Mouse (Mus musculus) kidney, embryonic 16.5 days (tissue): ENCODE data around the gene Dph1. TPM values are rescaled to one million over a fixed set of nuclear protein-coding genes. Genes with fewer than 3 reads are reported as not detected.
A peak's percentile ranks its signal among the peaks of the same experiment; 100 is the strongest.

Experiments used
- ATAC-seq: fragments of 200-750 bp; cut with Nextera tagmentation; 2 replicates; pipeline ENCODE4 v1.8.0; 2017; ENCODE audit warnings: moderate TSS enrichment; ENCODE audit not compliant: low FRiP score, low TSS enrichment
- H3K27ac ChIP-seq: fragments of 300-500 bp; sonication (generic); 2 replicates; pipeline ENCODE4 v1.5.1; 2014; ENCODE audit warnings: low read length
- H3K27me3 ChIP-seq: fragments of 300-500 bp; sonication (generic); 2 replicates; pipeline ENCODE4 v1.6.1; 2014; ENCODE audit warnings: low read length, control low read depth, mixed read lengths; ENCODE audit not compliant: insufficient read depth
- H3K36me3 ChIP-seq: fragments of 300-500 bp; sonication (generic); 2 replicates; pipeline ENCODE4 v1.6.1; 2014; ENCODE audit warnings: low read length, control low read depth, mixed read lengths; ENCODE audit not compliant: insufficient read depth
- H3K4me1 ChIP-seq: fragments of 300-500 bp; sonication (generic); 2 replicates; pipeline ENCODE4 v1.6.1; 2014; ENCODE audit warnings: low read length, control low read depth, mixed read lengths; ENCODE audit not compliant: insufficient read depth
- H3K4me2 ChIP-seq: fragments of 300-500 bp; sonication (generic); replicated peaks from 2 replicates; pipeline ENCODE4 v1.6.1; 2014; ENCODE audit warnings: low read depth, low read length
- H3K4me3 ChIP-seq: fragments of 300-500 bp; sonication (generic); 2 replicates; pipeline ENCODE4 v1.5.1; 2014; ENCODE audit warnings: mild to moderate bottlenecking, low read length
- H3K9ac ChIP-seq: fragments of 300-500 bp; sonication (generic); replicated peaks from 2 replicates; pipeline ENCODE4 v1.6.1; 2014; ENCODE audit warnings: low read length
- H3K9me3 ChIP-seq: fragments of 300-500 bp; sonication (generic); 2 replicates; pipeline ENCODE4 v1.6.1; 2016; ENCODE audit warnings: low read length, control low read depth
- WGBS: fragments of 180-500 bp; shearing (Covaris S2); extraction: QIAGEN DNeasy Blood & Tissue Kit; methylation state at CpG from one replicate; pipeline ENCODE4 v1.1.7; 2014; 5-methylcytosine and 5-hydroxymethylcytosine counted together
- polyA plus RNA-seq: library from polyadenylated mRNA; unstranded; fragments of >200 nt; fragmentation: Nextera tagmentation; extraction: Ambion mirVana; gene quantifications from 2 replicates; pipeline ENCODE4 v1.2.1, GENCODE M21; 2015

Dph1 gene
- polyA plus RNA-seq, 1 experiment from 2014 or later = 28.4 TPM

DNA sequence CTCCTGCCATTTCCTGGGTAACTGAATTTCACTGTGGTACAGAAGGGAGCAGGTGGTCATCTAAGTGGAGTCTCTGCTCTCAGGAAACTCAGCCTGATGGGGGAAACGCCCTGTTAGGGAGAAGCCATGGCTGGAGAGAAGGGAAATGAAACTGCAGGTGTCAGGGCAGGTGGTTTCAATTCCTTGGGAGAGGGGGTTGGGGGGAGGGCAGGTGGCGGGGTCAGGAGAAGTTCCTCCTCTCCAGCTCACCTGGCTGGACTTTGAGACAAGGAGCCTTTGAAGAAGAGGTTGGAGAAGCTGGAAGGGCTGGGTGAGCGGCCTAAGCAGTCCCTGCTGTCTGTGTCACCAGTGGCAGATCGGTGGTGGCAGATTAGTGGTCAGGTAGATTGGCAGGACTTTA is 15.3 kb upstream of the Dph1 start:
- Histone ChIP-seq H3K4me1 (peaks cover 17% of the 10 kb centered on the region), H3K4me3 (no peak overlapping the region), H3K36me3 (no peaks in the 10 kb centered on the region), H3K4me2 (no peak overlapping the region), H3K27ac (no peak overlapping the region), H3K9ac (no peak overlapping the region), H3K9me3 (no peaks in the 10 kb centered on the region), H3K27me3 (no peaks in the 10 kb centered on the region)
- WGBS = 71% methylated on average over 4 of the region's 4 CpGs
- no peak for ATAC-seq

DNA sequence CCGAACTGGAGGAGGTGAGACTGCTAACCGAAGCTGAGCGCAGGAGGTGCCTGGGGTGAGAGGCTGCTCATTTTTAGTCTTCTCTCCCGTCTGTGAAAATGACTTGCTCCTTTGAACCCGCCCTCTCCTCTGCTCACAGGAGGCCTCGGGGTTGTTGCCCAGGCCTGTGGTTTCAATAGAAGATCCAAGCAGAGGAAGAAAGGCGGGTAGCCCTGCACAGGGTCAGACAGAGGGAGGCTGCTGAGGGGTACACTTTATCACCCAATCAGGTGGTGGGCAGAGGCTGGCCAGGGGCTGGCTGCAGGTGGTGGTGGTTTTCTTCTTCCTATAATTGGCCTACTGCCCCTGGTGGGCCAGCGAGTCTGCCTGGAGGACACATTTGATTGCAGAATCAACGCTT is 13.4 kb upstream of the Dph1 start:
- H3K9me3 ChIP-seq = no peaks in the 10 kb centered on the region
- no peak for ATAC-seq
- H3K36me3 ChIP-seq = no peaks in the 10 kb centered on the region
- no peak overlapping the region for H3K4me3 ChIP-seq
- 0 out of 2 replicates have a peak, but pooled peaks cover 3% of the 10 kb centered on the region for H3K27me3 ChIP-seq
- WGBS = 44% methylated on average over 9 of the region's 9 CpGs
- no peak overlapping the region for H3K4me2 ChIP-seq
- H3K27ac ChIP-seq = no peak overlapping the region
- H3K4me1 ChIP-seq = peaks cover 18% of the 10 kb centered on the region
- 0 out of 2 replicates have a peak overlapping the region, but pooled peaks have one; percentile 31 for H3K9ac ChIP-seq

DNA sequence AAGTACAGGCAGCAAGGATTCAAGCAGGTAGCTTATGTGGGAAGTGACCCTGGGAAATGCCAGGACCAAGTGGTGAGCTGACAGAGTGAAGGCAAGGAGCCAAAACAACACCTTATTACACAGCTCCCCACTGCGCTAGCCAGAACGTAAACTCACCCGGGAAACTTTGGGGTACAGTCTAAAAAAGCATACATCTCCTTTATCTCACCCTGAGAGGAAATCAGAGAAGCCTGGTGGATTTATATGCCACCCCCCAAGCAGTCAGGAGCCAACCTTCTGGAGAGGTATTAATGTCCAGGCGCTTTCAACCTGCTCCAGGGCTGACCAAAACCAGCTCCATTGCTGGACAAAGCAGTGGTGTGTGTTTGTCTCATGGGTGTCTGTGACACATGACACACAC is 12.9 kb upstream of the Dph1 start:
- H3K27ac ChIP-seq = no peak overlapping the region
- H3K4me1 ChIP-seq = peaks cover 18% of the 10 kb centered on the region
- no peak overlapping the region for H3K4me3 ChIP-seq
- H3K9ac ChIP-seq = no peak overlapping the region
- H3K27me3 ChIP-seq = 0 out of 2 replicates have a peak, but pooled peaks cover 3% of the 10 kb centered on the region
- WGBS = 79% methylated on average over 4 of the region's 4 CpGs
- H3K36me3 ChIP-seq = no peaks in the 10 kb centered on the region
- no peak for ATAC-seq
- no peak overlapping the region for H3K4me2 ChIP-seq
- H3K9me3 ChIP-seq = no peaks in the 10 kb centered on the region

DNA sequence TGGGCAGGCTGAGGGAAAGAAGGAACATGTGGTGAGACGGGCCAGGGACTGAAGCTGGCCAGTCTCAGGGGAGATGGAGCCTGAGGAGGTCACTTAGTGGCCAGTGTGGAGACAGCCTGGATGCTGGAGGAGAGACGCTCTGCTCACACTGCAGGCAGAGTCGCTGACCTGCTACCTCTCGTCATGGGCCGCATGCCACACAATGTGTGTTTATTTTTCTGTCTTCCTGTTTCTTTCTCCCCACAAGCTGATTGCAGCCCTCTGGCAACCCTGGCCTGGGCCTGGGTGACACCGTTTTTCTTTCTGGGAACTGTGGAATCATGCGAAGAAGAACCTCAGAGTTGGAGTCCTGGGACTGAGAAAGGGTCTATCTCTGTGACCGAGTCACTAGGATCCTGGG is 10.7 kb upstream of the Dph1 start:
- H3K4me2 ChIP-seq = no peak overlapping the region
- 42% methylated on average over 8 of the region's 8 CpGs for WGBS
- H3K4me1 ChIP-seq = peaks cover 18% of the 10 kb centered on the region
- H3K36me3 ChIP-seq = no peaks in the 10 kb centered on the region
- no peaks in the 10 kb centered on the region for H3K9me3 ChIP-seq
- H3K4me3 ChIP-seq = no peak overlapping the region
- no peak for ATAC-seq
- H3K27me3 ChIP-seq = peaks cover 17% of the 10 kb centered on the region; the same call in 1 of the 2 replicates
- H3K27ac ChIP-seq = no peak overlapping the region
- H3K9ac ChIP-seq = no peak overlapping the region

DNA sequence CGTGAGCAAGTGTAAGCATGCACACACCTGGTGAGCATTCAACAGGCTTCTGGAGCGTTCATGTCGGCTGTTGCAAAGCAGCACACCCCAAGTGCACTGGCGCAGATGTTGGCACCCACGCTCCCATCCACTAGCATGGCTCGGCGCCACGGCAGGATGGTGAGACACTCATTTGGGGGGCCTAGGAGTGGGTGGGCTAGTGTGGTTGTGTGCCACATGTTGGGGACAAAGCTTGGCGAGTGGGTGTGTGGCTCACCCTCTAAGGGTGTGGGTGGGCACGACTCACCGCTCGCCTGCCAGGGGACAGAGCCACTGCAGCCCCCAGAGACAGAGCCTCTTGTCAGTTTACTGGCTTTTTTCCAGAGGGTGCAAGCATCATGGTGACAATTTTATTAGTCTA is 9.9 kb upstream of the Dph1 start:
- H3K9me3 ChIP-seq = no peaks in the 10 kb centered on the region
- no peaks in the 10 kb centered on the region for H3K36me3 ChIP-seq
- H3K4me3 ChIP-seq = no peak overlapping the region
- 86% methylated on average over 12 of the region's 12 CpGs for WGBS
- no peak overlapping the region for H3K27ac ChIP-seq
- ATAC-seq = no peak
- no peak overlapping the region for H3K4me2 ChIP-seq
- H3K9ac ChIP-seq = no peak overlapping the region
- peaks cover 25% of the 10 kb centered on the region for H3K27me3 ChIP-seq
- peaks cover 18% of the 10 kb centered on the region for H3K4me1 ChIP-seq

DNA sequence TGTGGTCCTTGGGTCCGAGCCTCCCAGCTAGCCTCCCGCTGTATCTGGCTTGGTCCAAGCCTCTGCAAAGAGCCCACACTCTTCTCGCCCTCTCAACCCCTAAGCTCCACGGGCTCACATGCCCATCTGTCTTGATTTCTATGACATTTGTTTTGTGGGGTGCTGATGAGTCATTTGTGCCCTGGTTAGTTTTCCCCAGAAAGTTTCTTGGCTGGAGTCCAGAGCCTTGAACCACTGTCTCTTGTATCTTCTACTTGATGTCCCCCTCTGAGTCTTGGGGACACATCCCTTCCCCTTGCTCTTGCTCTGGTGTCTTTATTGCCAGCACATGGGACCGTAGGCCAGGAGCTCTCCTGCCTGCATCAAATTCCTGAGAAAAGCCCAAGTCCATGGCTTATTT is 8.9 kb upstream of the Dph1 start:
- Histone ChIP-seq H3K4me2 (no peak overlapping the region), H3K27ac (no peak overlapping the region), H3K27me3 (peaks cover 35% of the 10 kb centered on the region), H3K9ac (no peak overlapping the region), H3K9me3 (no peaks in the 10 kb centered on the region), H3K4me3 (no peak overlapping the region), H3K36me3 (no peaks in the 10 kb centered on the region), H3K4me1 (peaks cover 23% of the 10 kb centered on the region)
- no peak for ATAC-seq
- 75% methylated on average over 5 of the region's 5 CpGs for WGBS

DNA sequence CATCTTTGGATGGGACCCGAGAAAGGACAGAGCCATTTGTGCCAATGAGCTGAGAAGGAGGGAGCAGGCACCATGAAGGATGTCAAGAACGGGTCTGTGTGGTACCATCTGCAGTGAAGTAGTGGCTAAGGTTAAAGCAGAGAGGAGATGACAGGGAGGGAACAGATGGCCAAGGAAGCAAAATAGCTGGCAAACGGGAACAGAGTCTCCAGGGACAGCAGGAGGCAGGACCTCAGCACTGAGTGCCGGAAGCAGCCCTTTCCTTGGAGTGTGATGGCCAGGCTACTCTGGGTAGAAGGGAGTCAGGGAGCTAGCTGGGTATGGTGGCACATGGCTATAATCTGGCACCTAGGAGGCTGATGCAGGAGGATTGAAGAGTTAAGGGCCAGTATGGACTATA is 7.8 kb upstream of the Dph1 start:
- Histone ChIP-seq H3K9me3 (no peaks in the 10 kb centered on the region), H3K4me1 (peaks cover 30% of the 10 kb centered on the region), H3K4me2 (no peak overlapping the region), H3K27me3 (peaks cover 46% of the 10 kb centered on the region), H3K9ac (no peak overlapping the region), H3K36me3 (no peaks in the 10 kb centered on the region), H3K4me3 (no peak overlapping the region), H3K27ac (no peak overlapping the region)
- 64% methylated on average over 4 of the region's 4 CpGs for whole genome bisulfite sequencing
- ATAC-seq = no peak

DNA sequence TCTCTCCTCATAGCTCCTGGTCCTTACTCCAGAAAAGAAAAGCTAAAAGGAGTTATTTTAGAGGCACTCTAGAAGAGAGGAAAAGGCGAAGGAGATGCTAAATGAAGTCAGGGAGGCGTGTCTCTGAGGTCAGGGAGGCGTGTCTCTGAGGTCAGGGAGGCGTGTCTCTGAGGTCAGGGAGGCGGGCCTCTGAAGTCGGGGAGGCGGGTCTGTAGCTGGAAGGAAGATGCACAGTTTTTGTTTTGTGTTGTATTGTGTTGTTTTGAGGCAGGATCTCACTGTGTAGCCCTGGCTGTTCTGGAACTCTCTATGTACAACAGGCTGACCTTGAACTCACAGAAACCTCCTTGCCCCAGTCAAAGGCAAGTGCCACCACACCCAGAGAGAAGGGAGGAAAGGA is 6.9 kb upstream of the Dph1 start:
- Histone ChIP-seq H3K4me2 (no peak overlapping the region), H3K27me3 (peaks cover 55% of the 10 kb centered on the region), H3K9ac (no peak overlapping the region), H3K9me3 (no peaks in the 10 kb centered on the region), H3K4me1 (peaks cover 38% of the 10 kb centered on the region), H3K36me3 (no peaks in the 10 kb centered on the region), H3K4me3 (no peak overlapping the region), H3K27ac (no peak overlapping the region)
- WGBS = 44% methylated on average over 7 of the region's 7 CpGs
- no peak for ATAC-seq

DNA sequence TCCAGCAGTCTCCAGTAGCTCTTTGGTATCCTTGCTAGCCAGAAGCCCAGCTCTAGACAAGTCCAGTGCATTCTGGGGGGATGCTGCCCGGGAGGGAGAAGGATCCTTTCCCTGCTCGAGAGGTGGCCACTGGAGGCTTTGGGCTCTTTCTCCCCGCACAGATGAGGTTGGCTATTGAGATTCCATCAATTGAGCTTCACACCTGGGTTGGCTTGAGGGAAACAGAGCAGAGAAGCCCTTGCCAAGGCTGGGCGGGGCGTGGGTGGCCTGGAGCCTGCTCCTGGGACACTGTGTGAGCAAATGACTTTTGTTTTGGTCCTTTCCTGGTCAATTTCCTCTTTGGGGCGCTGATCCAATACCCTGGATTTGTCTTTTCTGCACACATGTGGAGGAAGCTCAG is 5.1 kb upstream of the Dph1 start:
- no peaks in the 10 kb centered on the region for H3K36me3 ChIP-seq
- H3K9ac ChIP-seq = no peak overlapping the region
- ATAC-seq = no peak
- H3K27ac ChIP-seq = no peak overlapping the region
- H3K4me1 ChIP-seq = peaks cover 30% of the 10 kb centered on the region
- 53% methylated on average over 6 of the region's 6 CpGs for WGBS
- peaks cover 62% of the 10 kb centered on the region for H3K27me3 ChIP-seq
- H3K9me3 ChIP-seq = no peaks in the 10 kb centered on the region
- no peak overlapping the region for H3K4me2 ChIP-seq
- no peak overlapping the region for H3K4me3 ChIP-seq

DNA sequence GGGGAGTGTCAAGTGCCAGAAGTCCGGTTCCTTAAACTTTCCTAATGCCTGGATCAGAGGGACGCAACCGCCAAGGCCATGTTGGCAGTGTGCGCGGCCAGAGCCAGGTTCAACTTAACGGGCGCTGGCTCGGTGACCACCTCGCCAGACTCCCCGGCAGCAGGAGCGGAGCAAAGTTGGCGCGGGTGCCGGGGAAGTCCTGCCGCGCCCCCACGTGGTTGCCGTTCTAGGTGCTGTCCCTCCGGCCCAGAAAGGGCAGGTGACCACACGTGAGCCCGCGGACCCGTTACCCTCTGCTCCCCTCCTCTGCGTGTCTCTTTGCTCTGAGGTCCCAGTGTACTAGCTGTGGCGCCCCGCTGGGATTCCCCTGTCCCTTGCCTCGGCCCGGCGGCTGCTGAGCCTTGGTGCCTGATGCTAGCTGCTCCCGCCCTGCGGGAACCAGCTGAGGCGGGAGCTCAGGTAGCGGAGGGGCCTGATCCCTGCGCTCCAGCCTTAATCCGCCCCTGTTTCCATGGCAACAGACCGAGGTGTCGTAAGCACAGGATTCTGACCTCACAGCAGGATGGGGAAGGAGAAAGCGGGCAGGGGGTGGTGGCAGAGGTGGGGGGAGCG is 3.9 kb upstream of the Dph1 start:
- Histone ChIP-seq H3K27ac (no peak overlapping the region), H3K4me1 (peaks cover 31% of the 10 kb centered on the region), H3K9me3 (no peaks in the 10 kb centered on the region), H3K27me3 (peaks cover 59% of the 10 kb centered on the region), H3K9ac (peak overlapping the region; percentile 28), H3K4me3 (peak overlapping the region; percentile 60), H3K36me3 (no peaks in the 10 kb centered on the region), H3K4me2 (peak overlapping the region; percentile 87)
- WGBS = under 1% methylated on average over 39 of the region's 39 CpGs
- ATAC-seq = no peak; the same call in 1 of the 2 replicates
